Mouse (Mus musculus) cerebellum, adult 2 months (tissue): Measurements from ENCODE around the gene Wfdc13. TPM values are rescaled to one million over a fixed set of nuclear protein-coding genes. Genes with fewer than 3 reads are reported as not detected.

Source experiments
- DNase-seq, 2 experiments: peaks; one replicate each; pipeline ENCODE4 v3.0.0; 2021
- H3K27ac ChIP-seq: fragments of 200-500 bp; 2 replicates; pipeline ENCODE4 v1.5.1; 2012; ENCODE audit warnings: low read length, control low read depth, inconsistent platforms; ENCODE audit not compliant: insufficient read depth
- H3K27me3 ChIP-seq: fragments of 200-500 bp; 2 replicates; pipeline ENCODE4 v1.6.1; 2012; ENCODE audit warnings: inconsistent platforms, mild to moderate bottlenecking, low read length, moderate library complexity; ENCODE audit not compliant: control insufficient read depth, insufficient read depth
- H3K4me1 ChIP-seq: fragments of 200-500 bp; 2 replicates; pipeline ENCODE4 v1.6.1; 2011; ENCODE audit warnings: low read length; ENCODE audit not compliant: control insufficient read depth, insufficient read depth
- H3K4me3 ChIP-seq: fragments of 200-500 bp; replicated peaks from 2 replicates; pipeline ENCODE3; 2011; ENCODE audit warnings: mild to moderate bottlenecking, low read depth, low read length, control low read depth; ENCODE audit not compliant: insufficient read depth
- CTCF ChIP-seq: fragments of 200-500 bp; IDR thresholded peaks from 2 replicates; pipeline ENCODE4 v1.5.1; 2011; ENCODE audit warnings: low read depth, mild to moderate bottlenecking, control low read depth, low read length, moderate library complexity, borderline replicate concordance; ENCODE audit not compliant: insufficient read depth
- POLR2A ChIP-seq: fragments of 200-500 bp; IDR thresholded peaks from 2 replicates; pipeline ENCODE4 v1.6.1; 2011; ENCODE audit warnings: low read length, control low read depth, borderline replicate concordance; ENCODE audit not compliant: insufficient read depth
- WGBS: fragments of 180-500 bp; shearing (Covaris S2); methylation state at CpG from one replicate; pipeline ENCODE4 v1.1.7; 2018; 5-methylcytosine and 5-hydroxymethylcytosine counted together
- polyA plus RNA-seq: library from polyadenylated mRNA; depleted of rRNA; stranded (reverse); fragments of >200 nt; gene quantifications from 2 replicates; pipeline ENCODE4 v1.2.3, GENCODE M21; 2012

Wfdc13 gene
- polyA plus RNA-seq, 1 experiment: not detected

DNA sequence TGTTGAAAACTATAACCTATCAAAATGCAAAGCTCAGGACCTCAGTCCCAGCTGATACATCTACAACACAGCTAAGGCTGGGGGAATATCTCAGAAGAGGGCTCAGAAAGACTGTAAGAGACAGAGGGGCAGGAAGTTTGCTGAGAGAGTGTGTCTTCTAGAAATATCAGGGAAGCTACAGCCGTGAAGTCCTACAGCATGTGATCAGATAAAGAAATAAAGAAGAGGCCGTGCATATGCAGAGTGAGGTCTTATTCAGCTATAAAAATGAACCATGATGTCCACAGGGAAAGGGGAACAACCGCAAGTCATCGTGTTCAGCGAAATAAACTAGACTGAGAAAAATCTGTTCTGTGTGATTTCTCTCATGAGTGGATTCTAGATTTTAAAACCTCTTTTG is 14.6 kb upstream of the Wfdc13 start:
- Histone ChIP-seq H3K4me1 (no peaks in the 10 kb centered on the region), H3K4me3 (no peak overlapping the region), H3K27ac (no peak overlapping the region), H3K27me3 (no peaks in the 10 kb centered on the region)
- no peak for TF ChIP-seq POLR2A
- TF ChIP-seq CTCF: no peak
- DNase-seq: no peak
- WGBS: 82% methylated on average over 5 of the region's 5 CpGs

DNA sequence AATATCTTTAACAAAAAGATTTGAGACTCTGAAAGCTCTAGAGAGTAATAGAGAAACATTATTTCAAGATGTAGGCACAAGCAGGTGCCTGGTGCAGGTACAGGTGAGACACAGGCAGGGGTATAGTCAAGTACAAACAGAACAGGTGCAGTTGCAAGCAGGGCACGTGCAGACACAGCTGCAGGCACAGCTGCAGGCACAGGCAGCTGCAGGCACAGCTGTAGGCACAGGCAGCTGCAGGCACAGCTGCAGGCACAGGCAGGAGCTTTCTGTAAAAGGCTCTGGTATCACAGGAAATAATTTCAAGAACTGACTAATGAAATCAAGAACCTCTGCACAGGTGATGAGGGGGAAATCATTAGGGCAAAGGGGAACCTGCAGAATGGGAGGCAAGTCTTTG is 14.0 kb upstream of the Wfdc13 start:
- 11% methylated on average over 1 of the region's 1 CpGs for WGBS

DNA sequence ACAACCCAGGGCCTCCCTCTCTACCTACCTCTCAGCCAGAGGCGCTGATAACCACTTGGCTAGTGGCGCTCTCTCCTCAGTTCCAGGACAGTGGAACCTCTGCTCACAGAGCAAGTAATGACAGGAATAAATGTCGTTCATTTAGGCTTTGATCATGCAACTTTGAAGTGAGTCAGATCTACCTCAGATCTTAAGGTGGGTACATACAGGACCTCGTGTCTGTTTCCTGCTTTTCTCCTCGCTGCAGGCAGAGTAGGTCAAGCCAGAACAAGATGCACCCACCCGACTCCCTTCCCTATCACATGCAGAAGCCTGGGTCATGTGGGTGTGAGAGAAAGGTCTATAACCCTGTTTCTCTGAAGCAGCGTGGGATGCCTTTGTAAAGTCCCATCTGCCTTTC is 10.9 kb upstream of the Wfdc13 start, which contains the start of gene Wfdc11:
TSS of gene Wfdc11 (minus strand) at position 101 of the 400 bp plus-strand sequence.
- no peak within 1 kb of the TSS for H3K4me3 ChIP-seq
- DNase-seq: no peak
- H3K27ac ChIP-seq: no peak within 1 kb of the TSS
- 75% methylated on average over 7 of the region's 7 CpGs for WGBS
- no peaks in the 10 kb centered on the region; the same call in 1 of the 2 replicates for H3K27me3 ChIP-seq
- TF ChIP-seq POLR2A (no peak), CTCF (no peak)
- no peaks in the 10 kb centered on the region for H3K4me1 ChIP-seq

More for the DNA sequence above, 14.0 kb upstream of the Wfdc13 start:
- no peak for DNase-seq
- TF ChIP-seq CTCF (no peak), POLR2A (no peak)
- no peaks in the 10 kb centered on the region for H3K27me3 ChIP-seq
- H3K4me3 ChIP-seq: no peak overlapping the region
- no peak overlapping the region for H3K27ac ChIP-seq
- no peaks in the 10 kb centered on the region for H3K4me1 ChIP-seq

DNA sequence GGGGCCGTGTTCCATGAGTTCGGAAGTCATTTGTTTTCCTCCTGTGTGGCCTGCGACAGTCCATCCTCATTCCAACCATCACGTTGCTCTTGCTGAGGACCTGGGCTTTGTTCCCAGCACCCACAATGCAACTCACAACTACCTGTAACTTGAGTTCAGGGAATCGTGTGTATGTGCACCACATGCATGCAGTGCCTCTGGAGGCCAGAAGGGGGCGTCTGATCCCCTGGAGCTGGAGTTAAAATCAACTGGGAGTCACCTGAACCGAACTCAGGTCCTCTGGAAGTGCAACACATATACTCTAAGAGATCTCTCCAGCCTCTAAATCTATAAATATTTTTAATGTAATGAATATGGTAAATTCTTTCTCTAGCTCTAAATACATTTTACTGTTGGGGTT is 8.8 kb upstream of the Wfdc13 start:
- no peak for DNase-seq
- no peak overlapping the region for H3K27ac ChIP-seq
- H3K4me3 ChIP-seq: no peak overlapping the region
- no peaks in the 10 kb centered on the region for H3K4me1 ChIP-seq
- WGBS: 81% methylated on average over 7 of the region's 7 CpGs
- TF ChIP-seq POLR2A: no peak
- no peak for TF ChIP-seq CTCF
- H3K27me3 ChIP-seq: no peaks in the 10 kb centered on the region; the same call in 1 of the 2 replicates

DNA sequence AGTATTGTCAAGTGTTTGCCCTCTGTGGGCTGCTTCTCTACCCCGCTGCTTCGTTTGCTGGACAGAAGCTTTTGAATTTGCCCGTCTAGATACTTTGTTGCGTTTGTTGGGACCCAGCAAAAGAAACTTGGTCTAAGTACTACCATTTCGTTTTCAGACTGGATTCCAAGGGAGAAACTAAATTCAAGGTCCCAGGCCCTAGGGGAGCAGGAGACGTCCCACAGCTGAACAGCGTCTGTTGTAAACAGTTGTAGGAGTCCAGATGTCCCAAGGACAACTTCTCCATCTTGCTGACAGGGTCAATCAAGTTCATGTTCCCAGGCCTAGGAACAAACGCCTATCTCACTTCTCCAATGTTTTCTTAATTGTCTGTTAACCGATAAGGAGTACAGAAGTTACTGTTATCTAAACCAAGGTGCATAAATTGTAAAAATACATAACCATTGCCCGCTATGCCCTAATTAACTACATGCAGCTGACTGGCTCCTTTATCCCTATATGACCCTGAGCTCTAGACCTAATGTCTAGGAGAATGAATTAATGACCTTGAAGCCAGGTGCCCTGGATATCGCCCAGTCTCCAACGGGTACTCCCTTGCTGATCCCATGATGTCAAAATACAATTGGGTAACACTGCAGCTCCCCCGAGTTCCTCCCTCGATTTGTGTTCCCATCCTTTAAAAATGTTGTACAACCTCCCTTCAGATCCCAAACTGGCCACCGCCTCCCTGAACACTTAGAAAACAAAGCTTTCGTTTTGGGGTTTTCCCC is 7.8 kb upstream of the Wfdc13 start:
- TF ChIP-seq CTCF (no peak), POLR2A (no peak)
- DNase-seq: no peak
- no peaks in the 10 kb centered on the region; the same call in 1 of the 2 replicates for H3K27me3 ChIP-seq
- H3K4me1 ChIP-seq: no peaks in the 10 kb centered on the region
- WGBS: 86% methylated on average over 16 of the region's 16 CpGs
- no peak overlapping the region for H3K4me3 ChIP-seq
- no peak overlapping the region for H3K27ac ChIP-seq

DNA sequence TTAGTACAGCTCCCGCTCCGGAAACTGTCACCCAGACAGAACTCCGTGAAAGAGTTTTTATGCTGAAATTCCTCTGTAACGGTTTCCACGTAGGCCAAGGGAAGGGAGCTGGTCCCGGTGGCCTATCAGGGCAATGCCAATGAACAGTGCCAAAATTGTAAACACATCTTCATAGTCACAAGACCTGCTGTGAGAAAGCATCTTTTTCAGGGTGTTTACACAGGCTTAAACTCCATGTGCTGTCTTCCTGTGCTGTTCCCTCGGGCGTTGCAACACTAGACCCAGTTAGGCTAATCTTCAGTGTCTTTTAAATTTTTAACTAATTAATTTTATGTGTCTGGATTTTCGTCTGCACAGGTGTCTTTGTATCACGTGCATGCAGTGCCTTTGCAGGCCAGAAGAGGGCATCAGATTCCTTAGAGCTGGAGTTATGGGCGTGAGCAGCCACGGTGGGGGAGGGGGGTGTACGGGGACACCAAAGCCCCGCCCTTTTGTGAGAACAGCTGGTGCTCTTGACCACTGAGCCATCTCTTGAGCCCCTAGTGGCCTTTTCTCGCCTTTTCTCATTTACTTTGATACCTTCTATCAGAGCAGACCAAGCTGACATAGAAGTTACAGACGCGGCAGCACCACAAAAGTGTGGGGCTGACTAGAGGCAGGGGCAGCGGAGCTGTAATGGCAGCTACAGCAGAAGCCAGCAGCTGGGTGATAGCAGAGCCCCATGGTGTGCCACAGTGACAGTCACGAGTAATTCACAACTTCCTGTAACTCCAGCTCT is 5.9 kb upstream of the Wfdc13 start:
- Histone ChIP-seq H3K27me3 (no peaks in the 10 kb centered on the region; the same call in 1 of the 2 replicates), H3K4me3 (no peak overlapping the region), H3K4me1 (no peaks in the 10 kb centered on the region), H3K27ac (no peak overlapping the region)
- TF ChIP-seq CTCF (peak; percentile 78), POLR2A (no peak)
- WGBS: 17% methylated on average over 19 of the region's 19 CpGs
- DNase-seq: peak; percentile 48 to 55

DNA sequence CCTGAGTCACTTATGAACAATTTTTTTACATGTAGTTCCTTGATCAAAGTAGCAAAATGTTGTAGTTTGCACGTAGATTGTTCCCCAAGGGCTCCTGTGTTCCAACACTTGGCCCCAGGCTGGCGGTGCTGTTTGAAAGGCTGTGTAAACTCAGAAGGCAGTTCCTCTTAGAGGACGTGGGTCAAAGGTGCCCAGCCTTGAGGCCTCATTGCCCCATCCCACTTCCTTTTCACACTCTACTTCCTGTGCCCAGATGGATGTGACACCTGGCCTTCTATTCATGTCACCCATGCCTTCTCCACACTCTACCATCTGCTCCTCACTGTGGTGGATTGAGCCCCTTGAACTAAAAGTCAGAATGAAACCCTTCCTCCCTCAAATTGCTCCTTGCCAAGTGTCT is 5.0 kb upstream of the Wfdc13 start:
- DNase-seq: no peak
- WGBS: 76% methylated on average over 3 of the region's 3 CpGs
- no peaks in the 10 kb centered on the region for H3K4me1 ChIP-seq

DNA sequence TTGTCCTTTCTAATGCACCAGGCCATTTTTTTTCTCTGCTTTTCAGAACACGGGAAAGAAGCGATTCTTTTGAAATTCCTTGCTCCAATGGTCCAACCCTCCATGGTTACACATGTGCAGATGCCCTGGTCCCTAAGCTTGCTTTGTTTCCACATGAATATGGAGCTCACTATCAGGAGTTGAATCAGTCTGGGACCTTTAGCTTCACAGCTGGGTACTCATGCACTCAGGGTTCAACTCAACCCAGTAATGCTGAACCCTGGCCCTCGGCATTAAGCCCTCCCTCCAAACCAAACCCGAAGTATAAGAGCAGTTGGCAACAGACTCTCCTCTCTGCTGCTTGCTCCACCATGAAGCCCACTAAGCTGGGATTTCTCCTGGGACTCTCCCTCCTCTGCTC is 13.3 kb downstream of the Wfdc13 start, which contains the start of gene Spint4:
TSS of gene Spint4 (plus strand) at position 301 of the 400 bp plus-strand sequence.
- TF ChIP-seq CTCF (no peak), POLR2A (no peak)
- WGBS: 57% methylated on average over 4 of the region's 4 CpGs

More for the DNA sequence above, 5.0 kb upstream of the Wfdc13 start:
- Histone ChIP-seq H3K27ac (no peak overlapping the region), H3K4me3 (no peak overlapping the region), H3K27me3 (no peaks in the 10 kb centered on the region; the same call in 1 of the 2 replicates)
- no peak for TF ChIP-seq CTCF
- no peak for TF ChIP-seq POLR2A

More for the DNA sequence above, 13.3 kb downstream of the Wfdc13 start, which contains the start of gene Spint4:
- H3K27ac ChIP-seq: 0 out of 2 replicates have a peak within 1 kb of the TSS, but pooled peaks have one; percentile 6
- DNase-seq: no peak
- no peaks in the 10 kb centered on the region for H3K4me1 ChIP-seq
- no peak within 1 kb of the TSS for H3K4me3 ChIP-seq
- H3K27me3 ChIP-seq: no peaks in the 10 kb centered on the region
